Mouse (Mus musculus) right cerebral cortex, postnatal 36 days (tissue): ENCODE measurements around the gene Vmn2r63.
"Not testable (repeated sequence)": the region's sequence is repeated elsewhere in the genome, so short reads cannot be mapped to it uniquely, and the experiment has no call there.

Experiments used
- DNase-seq, 2 experiments: peaks; one replicate each; pipeline ENCODE4 v3.0.0; 2022; ENCODE audit warnings: low spot score in 2 of 2, mixed read lengths in 1 of 2

The Vmn2r63 gene

GRCm38 (mm10) chr7:42933722-42934121 lies at the start of gene Vmn2r63:
TSS of gene Vmn2r63 (minus strand) at chr7:42933822.
- DNase-seq, result not testable (repeated sequence)

GRCm38 (mm10) chr7:42980739-42981138 lies 47.1 kb upstream of the Vmn2r63 start:
- DNase-seq, result no peak

GRCm38 (mm10) chr7:42980098-42980497 lies 46.5 kb upstream of the Vmn2r63 start:
- DNase-seq, result no peak

GRCm38 (mm10) chr7:42965246-42965645 lies 31.6 kb upstream of the Vmn2r63 start:
- DNase-seq, result no peak

GRCm38 (mm10) chr7:42898067-42898466 lies 35.6 kb downstream of the Vmn2r63 start:
- not testable (repeated sequence) for DNase-seq

GRCm38 (mm10) chr7:42878090-42878489 lies 55.5 kb downstream of the Vmn2r63 start:
- DNase-seq, result no peak

DNA sequence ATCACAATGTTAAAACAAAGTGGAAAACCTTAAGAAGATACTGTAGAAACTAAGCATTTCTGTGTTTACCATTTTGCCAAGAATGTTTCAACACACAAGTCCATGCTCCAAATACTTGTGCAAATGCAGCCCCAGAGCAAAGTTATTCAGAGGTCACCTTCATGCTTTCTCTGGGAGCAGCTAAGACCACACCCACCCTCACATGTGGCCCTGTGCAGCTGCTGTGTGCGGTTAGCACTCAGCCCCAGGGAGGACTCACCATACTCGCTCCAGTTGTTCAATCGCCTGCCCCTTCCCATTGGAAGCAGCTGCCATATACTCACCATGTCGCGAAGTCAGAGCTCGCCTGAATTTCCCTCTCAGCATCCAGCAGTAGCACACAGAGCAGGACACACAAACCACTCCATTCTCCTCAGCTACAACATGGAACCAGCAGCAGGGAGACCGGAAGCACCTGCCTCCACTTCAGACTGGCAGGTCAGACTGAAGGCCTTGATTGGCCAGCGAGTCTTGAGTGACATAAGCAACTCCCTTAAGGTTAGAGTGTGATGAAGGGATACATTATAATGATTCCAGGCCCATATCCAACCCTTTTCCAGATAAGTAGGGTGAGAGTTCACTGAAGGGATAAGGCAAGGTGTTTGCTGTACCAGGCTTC lies 66.7 kb downstream of the Vmn2r63 start, which contains the start of gene Gm2381:
Gm2381 (minus strand) TSS at position 434 of the 658 bp plus-strand sequence.
- not testable (repeated sequence) for DNase-seq
